Mouse (Mus musculus) thymus, adult 2 months (tissue): ENCODE measurements around the gene Tango2. TPM values are rescaled to one million over a fixed set of nuclear protein-coding genes. Genes with fewer than 3 reads are reported as not detected.

ENCODE experiments used
- DNase-seq: peaks from one replicate; pipeline ENCODE4 v3.0.0; 2021
- H3K27ac ChIP-seq: fragments of 200-500 bp; 2 replicates; pipeline ENCODE4 v1.5.1; 2012; ENCODE audit warnings: low read length, control low read depth; ENCODE audit not compliant: control insufficient read depth, insufficient read depth
- H3K27me3 ChIP-seq: fragments of 200-500 bp; 2 replicates; pipeline ENCODE4 v1.6.1; 2012; ENCODE audit warnings: mild to moderate bottlenecking, low read length, moderate library complexity, mixed read lengths; ENCODE audit not compliant: control insufficient read depth, insufficient read depth
- H3K36me3 ChIP-seq: fragments of 200-500 bp; 2 replicates; pipeline ENCODE4 v1.6.1; 2012; ENCODE audit warnings: mild to moderate bottlenecking, low read length, moderate library complexity; ENCODE audit not compliant: control insufficient read depth, insufficient read depth
- H3K4me1 ChIP-seq: fragments of 200-500 bp; replicated peaks from 2 replicates; pipeline ENCODE4 v1.6.1; 2012; ENCODE audit warnings: low read length; ENCODE audit not compliant: control insufficient read depth, insufficient read depth
- H3K4me3 ChIP-seq: fragments of 200-500 bp; 2 replicates; pipeline ENCODE4 v1.5.1; 2012; ENCODE audit warnings: mild to moderate bottlenecking, low read length, control low read depth, moderate library complexity; ENCODE audit not compliant: control insufficient read depth, insufficient read depth
- CTCF ChIP-seq: fragments of 200-500 bp; IDR thresholded peaks from 2 replicates; pipeline ENCODE4 v1.5.1; 2012; ENCODE audit warnings: mild to moderate bottlenecking, control low read depth, low read length, moderate library complexity, borderline replicate concordance; ENCODE audit not compliant: control insufficient read depth, poor library complexity, insufficient read depth; ENCODE audit errors: extremely low read depth
- POLR2A ChIP-seq: fragments of 200-500 bp; IDR thresholded peaks from 2 replicates; pipeline ENCODE4 v1.6.1; 2012; ENCODE audit warnings: mild to moderate bottlenecking, low read length, control low read depth, moderate library complexity; ENCODE audit not compliant: control insufficient read depth, poor library complexity, insufficient read depth; ENCODE audit errors: extremely low read depth
- WGBS: fragments of 180-500 bp; shearing (Covaris S2); methylation state at CpG from one replicate; pipeline ENCODE4 v1.1.7; 2018; 5-methylcytosine and 5-hydroxymethylcytosine counted together
- polyA plus RNA-seq: library from polyadenylated mRNA; depleted of rRNA; stranded (reverse); fragments of >200 nt; gene quantifications from 2 replicates; pipeline ENCODE4 v1.2.3, GENCODE M21; 2012

Tango2 gene
- polyA plus RNA-seq, 1 experiment, result 67.3 TPM

GRCm38 (mm10) chr16:18383756-18384155, 35.9 kb upstream of the Tango2 start:
- 89% methylated on average over 3 of the region's 3 CpGs for WGBS
- no peak for TF ChIP-seq POLR2A
- TF ChIP-seq CTCF, result no peak
- Histone ChIP-seq H3K27ac (no peak overlapping the region), H3K27me3 (no peaks in the 10 kb centered on the region), H3K4me3 (no peak overlapping the region), H3K36me3 (no peaks in the 10 kb centered on the region), H3K4me1 (peaks cover 20% of the 10 kb centered on the region)
- DNase-seq, result no peak

GRCm38 (mm10) chr16:18383045-18383726, 35.3 kb upstream of the Tango2 start:
- no peak for TF ChIP-seq CTCF
- no peak for TF ChIP-seq POLR2A
- 94% methylated on average over 9 of the region's 9 CpGs for WGBS
- DNase-seq, result no peak
- H3K4me1 ChIP-seq, result peaks cover 14% of the 10 kb centered on the region
- H3K4me3 ChIP-seq, result no peak overlapping the region
- H3K27me3 ChIP-seq, result no peaks in the 10 kb centered on the region
- no peak overlapping the region for H3K27ac ChIP-seq
- no peaks in the 10 kb centered on the region for H3K36me3 ChIP-seq

- DNase-seq, result no peak
- Histone ChIP-seq H3K4me3 (no peak overlapping the region), H3K27ac (no peak overlapping the region), H3K4me1 (peaks cover 13% of the 10 kb centered on the region), H3K27me3 (no peaks in the 10 kb centered on the region), H3K36me3 (no peaks in the 10 kb centered on the region)
- WGBS, result 94% methylated on average over 6 of the region's 6 CpGs
- TF ChIP-seq POLR2A (no peak), CTCF (no peak)
Observed at GRCm38 (mm10) chr16:18381621-18382258, 33.8 kb upstream of the Tango2 start.

- WGBS, result 90% methylated on average over 6 of the region's 6 CpGs
- Histone ChIP-seq H3K36me3 (no peaks in the 10 kb centered on the region), H3K4me1 (peaks cover 14% of the 10 kb centered on the region), H3K4me3 (no peak overlapping the region), H3K27me3 (no peaks in the 10 kb centered on the region), H3K27ac (no peak overlapping the region)
- TF ChIP-seq CTCF, result no peak
- DNase-seq, result no peak
Observed at GRCm38 (mm10) chr16:18380495-18381063, 32.7 kb upstream of the Tango2 start.

- Histone ChIP-seq H3K4me1 (peaks cover 10% of the 10 kb centered on the region), H3K27me3 (no peaks in the 10 kb centered on the region), H3K27ac (no peak overlapping the region), H3K4me3 (no peak overlapping the region), H3K36me3 (no peaks in the 10 kb centered on the region)
- TF ChIP-seq POLR2A, result no peak
- no peak for TF ChIP-seq CTCF
- WGBS, result 93% methylated on average over 8 of the region's 8 CpGs
- DNase-seq, result no peak
Observed at GRCm38 (mm10) chr16:18379338-18380001, 31.6 kb upstream of the Tango2 start.

GRCm38 (mm10) chr16:18378489-18378888, 30.6 kb upstream of the Tango2 start:
- WGBS, result 65% methylated on average over 1 of the region's 1 CpGs
- Histone ChIP-seq H3K27me3 (no peaks in the 10 kb centered on the region), H3K27ac (no peak overlapping the region), H3K4me3 (no peak overlapping the region), H3K4me1 (peaks cover 10% of the 10 kb centered on the region), H3K36me3 (no peaks in the 10 kb centered on the region)
- DNase-seq, result no peak
- TF ChIP-seq CTCF (no peak), POLR2A (no peak)

GRCm38 (mm10) chr16:18377203-18377602, 29.3 kb upstream of the Tango2 start:
- 50% methylated on average over 3 of the region's 3 CpGs for WGBS
- H3K27me3 ChIP-seq, result no peaks in the 10 kb centered on the region
- DNase-seq, result no peak
- H3K4me1 ChIP-seq, result peaks cover 10% of the 10 kb centered on the region
- no peaks in the 10 kb centered on the region for H3K36me3 ChIP-seq
- TF ChIP-seq POLR2A (no peak), CTCF (no peak)
- H3K27ac ChIP-seq, result no peak overlapping the region
- no peak overlapping the region for H3K4me3 ChIP-seq
